Mouse (Mus musculus) heart, postnatal 0 days (tissue): ENCODE measurements at regions not wholly inside any gene's neighbourhood (a gene's known extent, or its start where the extent isn't known, plus 50 kb on each side); places are given as distances from the start of the nearest gene placed in this dataset.

Source experiments
- ATAC-seq: fragments of 200-750 bp; cut with Nextera tagmentation; 2 replicates; pipeline ENCODE4 v1.8.0; 2017; ENCODE audit warnings: low read depth, moderate number of reproducible peaks, moderate library complexity; ENCODE audit not compliant: insufficient read depth
- DNase-seq: peaks from one replicate; pipeline ENCODE4 v3.0.0-alpha.2; 2016; ENCODE audit warnings: low spot score
- H3K27ac ChIP-seq: fragments of 300-500 bp; sonication (generic); 2 replicates; pipeline ENCODE4 v1.5.1; 2014; ENCODE audit warnings: low read depth, mild to moderate bottlenecking
- H3K27me3 ChIP-seq: fragments of 300-500 bp; sonication (generic); 2 replicates; pipeline ENCODE4 v1.6.1; 2014; ENCODE audit warnings: low read length, mixed read lengths; ENCODE audit not compliant: control insufficient read depth, insufficient read depth
- H3K36me3 ChIP-seq: fragments of 300-500 bp; sonication (generic); replicated peaks from 2 replicates; pipeline ENCODE4 v1.6.1; 2014; ENCODE audit warnings: low read length, mixed read lengths; ENCODE audit not compliant: control insufficient read depth, insufficient read depth
- H3K4me1 ChIP-seq: fragments of 300-500 bp; sonication (generic); 2 replicates; pipeline ENCODE4 v1.6.1; 2014; ENCODE audit warnings: antibody characterized with exemption; ENCODE audit not compliant: control insufficient read depth, insufficient read depth
- H3K4me2 ChIP-seq: fragments of 300-500 bp; sonication (generic); 2 replicates; pipeline ENCODE4 v1.6.1; 2014; ENCODE audit warnings: low read depth, mild to moderate bottlenecking, low read length, moderate library complexity
- H3K4me3 ChIP-seq: fragments of 300-500 bp; sonication (generic); 2 replicates; pipeline ENCODE4 v1.5.1; 2014; ENCODE audit warnings: low read depth, low read length
- H3K9ac ChIP-seq: fragments of 300-500 bp; sonication (generic); replicated peaks from 2 replicates; pipeline ENCODE4 v1.6.1; 2014; ENCODE audit warnings: low read depth, low read length, mixed read lengths
- H3K9me3 ChIP-seq: fragments of 300-500 bp; sonication (generic); replicated peaks from 2 replicates; pipeline ENCODE4 v1.6.1; 2016; ENCODE audit warnings: low read length; ENCODE audit not compliant: control insufficient read depth
- CTCF ChIP-seq: IDR thresholded peaks from 2 replicates; pipeline ENCODE4 v1.5.1; 2016; ENCODE audit warnings: antibody characterized with exemption, control low read depth, low read depth
- EP300 ChIP-seq: IDR thresholded peaks from 2 replicates; pipeline ENCODE4 v1.6.1; 2016; ENCODE audit warnings: antibody characterized with exemption, low read depth
- WGBS: fragments of 180-500 bp; shearing (Covaris S2); extraction: QIAGEN DNeasy Blood & Tissue Kit; methylation state at CpG from one replicate; pipeline ENCODE4 v1.1.7; 2014; 5-methylcytosine and 5-hydroxymethylcytosine counted together

DNA sequence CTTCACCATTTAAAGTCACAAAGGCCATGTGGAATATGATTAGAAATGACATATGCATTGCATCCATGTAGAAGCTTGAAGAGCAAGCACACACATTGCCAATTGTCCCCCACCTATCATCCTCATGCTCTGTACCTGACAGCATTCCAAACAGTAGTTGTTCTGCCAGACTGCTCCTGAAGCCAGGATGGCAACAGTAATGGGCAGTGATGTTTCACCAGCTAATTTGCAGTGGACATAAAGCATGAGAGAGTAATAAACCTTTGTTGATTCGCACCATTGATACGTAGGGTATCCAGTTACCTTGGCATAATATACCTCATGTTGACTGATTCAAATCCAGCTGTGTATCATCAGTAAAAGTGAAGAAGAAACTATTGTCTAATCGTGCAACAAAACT, 606.5 kb upstream of the Celf2 start:
- H3K9me3 ChIP-seq = no peaks in the 10 kb centered on the region
- no peak for TF ChIP-seq CTCF
- no peak for TF ChIP-seq EP300
- H3K9ac ChIP-seq = no peak overlapping the region
- WGBS = 85% methylated on average over 3 of the region's 3 CpGs
- H3K4me3 ChIP-seq = no peak overlapping the region
- H3K27me3 ChIP-seq = no peaks in the 10 kb centered on the region
- DNase-seq (no peak), ATAC-seq (no peak)
- H3K27ac ChIP-seq = no peak overlapping the region
- H3K36me3 ChIP-seq = no peaks in the 10 kb centered on the region
- no peaks in the 10 kb centered on the region for H3K4me1 ChIP-seq
- H3K4me2 ChIP-seq = no peak overlapping the region

- H3K4me3 ChIP-seq = no peak overlapping the region
- no peak overlapping the region for H3K9ac ChIP-seq
- TF ChIP-seq EP300 (no peak), CTCF (no peak)
- ATAC-seq (no peak), DNase-seq (no peak)
- WGBS = 67% methylated on average over 1 of the region's 1 CpGs
- no peaks in the 10 kb centered on the region for H3K27me3 ChIP-seq
- H3K4me2 ChIP-seq = no peak overlapping the region
- H3K4me1 ChIP-seq = no peaks in the 10 kb centered on the region
- no peaks in the 10 kb centered on the region for H3K36me3 ChIP-seq
- no peak overlapping the region for H3K27ac ChIP-seq
- no peaks in the 10 kb centered on the region for H3K9me3 ChIP-seq
Observed at GRCm38 (mm10) chr2:8112361-8113073, 603.2 kb upstream of the Celf2 start.

DNA sequence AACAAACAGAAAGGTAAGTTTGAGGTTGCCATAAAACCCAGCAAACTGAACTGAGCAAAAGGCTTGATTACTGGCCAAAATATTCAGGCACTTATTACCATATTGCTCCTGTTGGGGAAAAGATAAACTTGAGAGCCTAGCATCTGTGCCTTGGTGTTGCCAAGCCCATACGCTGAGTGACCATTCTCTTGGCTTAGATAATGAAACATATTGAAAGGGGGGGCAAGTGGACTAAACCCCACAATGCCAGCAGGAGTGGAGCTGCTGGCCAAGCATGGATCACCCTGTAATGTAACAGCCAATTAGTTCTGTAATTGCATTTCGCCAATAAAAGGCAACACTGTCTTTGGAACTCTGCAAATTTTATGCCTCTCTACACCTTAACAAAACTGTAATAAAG, 584.8 kb upstream of the Celf2 start:
- WGBS = 79% methylated on average over 2 of the region's 2 CpGs
- Histone ChIP-seq H3K36me3 (no peaks in the 10 kb centered on the region), H3K9ac (no peak overlapping the region), H3K9me3 (no peaks in the 10 kb centered on the region), H3K27me3 (no peaks in the 10 kb centered on the region), H3K4me2 (no peak overlapping the region), H3K4me3 (no peak overlapping the region), H3K4me1 (no peaks in the 10 kb centered on the region), H3K27ac (no peak overlapping the region)
- no peak for DNase-seq
- no peak for ATAC-seq
- no peak for TF ChIP-seq CTCF
- TF ChIP-seq EP300 = no peak

- Histone ChIP-seq H3K9me3 (no peaks in the 10 kb centered on the region), H3K4me3 (no peak overlapping the region), H3K4me2 (no peak overlapping the region), H3K27ac (no peak overlapping the region), H3K4me1 (no peaks in the 10 kb centered on the region), H3K36me3 (no peaks in the 10 kb centered on the region), H3K27me3 (no peaks in the 10 kb centered on the region), H3K9ac (no peak overlapping the region)
- WGBS = 39% methylated on average over 1 of the region's 1 CpGs
- TF ChIP-seq CTCF (no peak), EP300 (no peak)
- DNase-seq (no peak), ATAC-seq (no peak)
Observed at GRCm38 (mm10) chr2:8067901-8068300, 558.5 kb upstream of the Celf2 start.

DNA sequence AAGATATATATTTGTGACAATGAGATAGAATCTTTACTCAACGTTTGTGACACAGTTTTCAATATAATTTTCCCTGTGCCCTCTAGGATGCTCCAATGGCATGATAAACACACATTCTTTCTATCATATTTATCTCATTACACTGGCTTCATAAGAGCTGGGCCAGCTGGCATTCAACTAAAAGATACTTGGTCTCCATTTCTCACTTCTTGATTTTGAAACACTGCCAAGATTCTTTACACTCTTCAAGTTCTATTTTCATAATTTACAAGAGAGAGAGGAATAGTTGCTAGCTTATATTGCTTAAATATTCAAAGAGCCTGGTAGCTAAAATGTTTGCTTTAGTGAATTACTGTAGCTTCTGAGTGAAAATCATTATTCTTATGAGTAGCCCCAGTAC, 552.3 kb upstream of the Celf2 start:
- Histone ChIP-seq H3K9me3 (no peaks in the 10 kb centered on the region), H3K27me3 (no peaks in the 10 kb centered on the region), H3K27ac (no peak overlapping the region), H3K4me1 (no peaks in the 10 kb centered on the region), H3K9ac (no peak overlapping the region), H3K4me3 (no peak overlapping the region), H3K36me3 (no peaks in the 10 kb centered on the region), H3K4me2 (no peak overlapping the region)
- 23% methylated on average over 1 of the region's 1 CpGs for whole genome bisulfite sequencing
- TF ChIP-seq EP300 (no peak), CTCF (no peak)
- no peak for ATAC-seq
- no peak for DNase-seq

- no peak for DNase-seq
- H3K27ac ChIP-seq = no peak overlapping the region
- no peak for ATAC-seq
- WGBS = 73% methylated on average over 4 of the region's 4 CpGs
- H3K9me3 ChIP-seq = no peaks in the 10 kb centered on the region
- H3K9ac ChIP-seq = no peak overlapping the region
- H3K36me3 ChIP-seq = no peaks in the 10 kb centered on the region
- no peak overlapping the region for H3K4me3 ChIP-seq
- no peaks in the 10 kb centered on the region for H3K4me1 ChIP-seq
- no peak for TF ChIP-seq EP300
- TF ChIP-seq CTCF = no peak
- H3K27me3 ChIP-seq = no peaks in the 10 kb centered on the region
- no peak overlapping the region for H3K4me2 ChIP-seq
Observed at GRCm38 (mm10) chr2:8029212-8029611, 519.8 kb upstream of the Celf2 start.
